Mouse (Mus musculus) spleen, embryonic (tissue): ENCODE measurements around the gene E2f7.
"Not testable (repeated sequence)": the region's sequence is repeated elsewhere in the genome, so short reads cannot be mapped to it uniquely, and the experiment has no call there.

ENCODE experiments used
- CTCF ChIA-PET: fragments of 350-600 bp; sonication (Branson Sonifier 250); formaldehyde crosslinking; loops from one replicate; lab custom pipeline; 2022; lab: Charles Lee

E2f7 gene

GRCm38 (mm10) chr10:110744686-110745639, at the start of gene E2f7:
Gene E2f7 (plus strand): TSS chr10:110745439.
- CTCF ChIA-PET: interaction anchor here (0.5 to 0.9 kb wide), 2 partner anchors 11 to 264 kb away, joined by 3 read pairs; no protein-coding TSS in a partner anchor

- CTCF ChIA-PET: no interaction called here
Observed at GRCm38 (mm10) chr10:110701276-110701675, 44.0 kb upstream of the E2f7 start.

GRCm38 (mm10) chr10:110705672-110706071, 39.6 kb upstream of the E2f7 start:
- CTCF ChIA-PET: no interaction called here

- CTCF ChIA-PET: no interaction called here
Observed at GRCm38 (mm10) chr10:110707390-110708113, 37.7 kb upstream of the E2f7 start.

GRCm38 (mm10) chr10:110716887-110717286, 28.4 kb upstream of the E2f7 start:
- CTCF ChIA-PET: no interaction called here

- CTCF ChIA-PET: no interaction called here
Observed at GRCm38 (mm10) chr10:110726431-110726830, 18.8 kb upstream of the E2f7 start.

GRCm38 (mm10) chr10:110727816-110728215, 17.4 kb upstream of the E2f7 start:
- CTCF ChIA-PET: no interaction called here

GRCm38 (mm10) chr10:110733343-110733742, 11.9 kb upstream of the E2f7 start:
- CTCF ChIA-PET: no interaction called here

DNA sequence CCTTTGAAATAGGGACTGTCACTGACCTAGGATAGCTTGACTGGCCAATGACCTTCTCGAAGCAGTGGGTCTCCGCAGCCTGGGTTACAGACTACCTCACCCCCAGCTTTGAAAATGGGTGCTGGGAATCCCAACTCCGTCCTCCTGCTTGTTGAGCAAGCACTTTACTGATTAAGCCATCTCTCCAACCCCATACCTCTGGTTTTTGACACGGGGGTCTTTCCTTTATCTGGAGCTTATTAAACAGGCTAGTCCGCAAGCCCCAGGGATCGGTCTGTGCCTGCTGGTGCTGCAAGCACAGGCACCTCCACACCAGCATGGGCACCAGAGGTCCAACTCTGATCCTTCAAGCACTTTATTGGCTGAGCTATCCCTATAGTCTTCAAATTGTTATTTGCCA, 1.5 kb upstream of the E2f7 start:
- CTCF ChIA-PET: interaction anchor here (0.6 to 0.7 kb wide), 2 partner anchors 28 to 359 kb away, joined by 3 to 4 read pairs; no protein-coding TSS in a partner anchor

- CTCF ChIA-PET: interaction anchor here (0.6 kb wide), 1 partner anchor 358 kb away, joined by 4 read pairs; no protein-coding TSS in a partner anchor
Observed at GRCm38 (mm10) chr10:110744120-110744519, 1.1 kb upstream of the E2f7 start.

DNA sequence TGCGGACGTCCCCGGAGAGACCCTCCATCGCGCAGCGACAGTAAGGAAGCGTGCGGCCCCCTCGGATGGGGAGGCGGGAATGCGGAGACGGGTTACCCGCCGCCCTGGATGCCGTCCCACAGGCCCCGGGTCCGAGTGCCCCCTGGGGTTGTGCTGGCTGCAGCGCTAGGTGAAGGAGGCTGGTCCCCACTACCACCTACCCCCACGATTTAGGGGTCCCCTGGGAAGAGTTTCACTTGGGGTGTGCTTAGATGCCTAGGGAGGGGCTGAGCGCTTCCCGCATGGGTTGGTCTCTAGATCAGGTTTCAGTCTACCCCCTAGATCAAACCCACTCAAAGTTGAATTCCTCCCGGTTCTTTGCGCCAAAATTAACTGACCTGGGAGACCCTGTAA, 397 bp downstream of the E2f7 start:
- CTCF ChIA-PET: interaction anchor here (0.5 to 0.9 kb wide), 2 partner anchors 11 to 263 kb away, joined by 3 read pairs; no protein-coding TSS in a partner anchor

DNA sequence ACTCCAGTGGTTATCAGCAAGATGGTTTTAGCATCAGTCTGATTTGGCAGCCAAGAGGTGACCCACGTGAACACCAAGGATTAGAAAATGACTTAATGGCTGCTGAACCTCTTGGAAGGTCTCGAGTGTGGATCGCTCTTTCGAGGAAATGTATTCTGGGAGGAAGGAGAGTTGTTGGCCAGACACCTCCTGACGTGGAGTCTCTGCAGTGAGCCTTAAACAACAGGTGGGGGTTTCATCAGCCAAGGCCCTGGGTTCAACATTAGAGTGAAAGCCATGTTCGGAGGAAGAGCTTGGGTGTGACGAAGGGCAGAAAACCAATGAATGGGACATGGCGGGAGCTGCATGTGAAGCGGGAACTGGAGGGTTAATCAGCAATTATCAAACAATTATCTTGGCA, 3.8 kb downstream of the E2f7 start:
- CTCF ChIA-PET: no interaction called here

GRCm38 (mm10) chr10:110749510-110750305, 4.5 kb downstream of the E2f7 start:
- CTCF ChIA-PET: no interaction called here

DNA sequence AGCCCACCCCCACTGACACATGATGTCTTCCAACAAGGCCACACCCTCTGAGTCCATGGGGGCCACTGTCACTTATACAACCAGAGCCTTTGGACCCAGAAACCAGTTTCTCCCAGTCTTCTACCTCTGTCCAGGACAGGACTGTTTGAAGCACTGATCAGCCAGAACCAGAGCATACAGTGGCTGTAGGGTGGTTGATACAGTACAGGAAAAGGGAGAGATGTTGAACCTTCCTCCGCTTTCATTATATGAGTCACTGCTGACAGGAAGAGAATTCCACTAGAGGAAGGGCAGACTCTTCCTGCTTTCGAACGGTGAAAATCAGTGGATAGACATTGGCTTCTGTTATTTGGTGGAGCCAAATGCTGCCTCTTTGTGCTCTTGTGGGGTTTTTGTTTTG, 7.6 kb downstream of the E2f7 start:
- CTCF ChIA-PET: no interaction called here

DNA sequence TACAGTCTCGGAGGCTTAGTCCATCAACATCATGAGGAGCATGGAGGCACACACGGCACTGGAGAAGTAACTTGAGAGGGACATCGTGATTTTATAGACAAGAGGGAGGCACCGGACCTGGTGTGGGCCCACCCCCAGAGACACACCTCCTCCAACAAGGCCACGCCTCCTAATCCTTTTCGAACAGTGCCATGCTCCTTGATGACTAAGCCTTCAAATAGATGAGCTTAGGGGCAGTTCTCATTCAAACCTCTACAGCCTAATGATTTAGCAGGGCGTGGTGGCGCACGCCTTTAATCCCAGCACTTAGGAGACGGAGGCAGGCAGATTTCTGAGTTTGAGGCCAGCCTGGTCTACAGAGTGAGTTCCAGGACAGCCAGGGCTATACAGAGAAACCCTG, 10.3 kb downstream of the E2f7 start:
- CTCF ChIA-PET: no interaction called here

GRCm38 (mm10) chr10:110756271-110756793, 11.1 kb downstream of the E2f7 start:
- CTCF ChIA-PET: interaction anchor here (0.8 kb wide), 1 partner anchor 11 kb away, joined by 3 read pairs; the partner anchor contains the start of gene E2f7

GRCm38 (mm10) chr10:110760552-110760951, 15.3 kb downstream of the E2f7 start:
- CTCF ChIA-PET: not testable (repeated sequence)

GRCm38 (mm10) chr10:110762134-110762884, 17.1 kb downstream of the E2f7 start:
- CTCF ChIA-PET: interaction anchor here (0.5 kb wide), 1 partner anchor 21 kb away, joined by 4 read pairs; no protein-coding TSS in a partner anchor

- CTCF ChIA-PET: no interaction called here
Observed at GRCm38 (mm10) chr10:110763416-110763815, 18.2 kb downstream of the E2f7 start.

DNA sequence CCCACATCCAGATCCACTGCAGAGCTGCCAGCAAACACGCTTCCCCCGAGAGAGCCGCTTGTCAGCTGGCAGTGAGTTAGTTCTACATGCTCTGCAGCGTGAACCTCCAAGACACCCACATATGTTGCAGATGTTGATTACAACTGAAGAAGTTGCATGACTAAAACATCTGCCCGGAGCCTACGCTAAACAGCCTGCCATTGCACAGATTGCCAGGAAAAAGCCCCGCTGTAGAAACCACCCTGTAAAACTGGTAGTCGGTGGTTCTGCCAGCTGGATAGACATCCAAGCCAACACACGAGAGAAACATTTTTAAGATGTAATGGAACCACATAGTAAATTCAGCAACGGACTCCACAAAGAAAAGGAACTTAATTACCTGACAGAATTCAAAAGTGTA, 24.3 kb downstream of the E2f7 start:
- CTCF ChIA-PET: interaction anchor here (0.5 kb wide), 1 partner anchor 191 kb away, joined by 5 read pairs; no protein-coding TSS in a partner anchor
